Mouse (Mus musculus) CH12.LX (cell line): ENCODE measurements around the gene Htra3. TPM values are rescaled to one million over a fixed set of nuclear protein-coding genes. Genes with fewer than 3 reads are reported as not detected.

Experiments used
- DNase-seq: peaks from one replicate; pipeline ENCODE4 v3.0.0-alpha.2; 2013; ENCODE audit errors: extremely low read depth
- H3K27ac ChIP-seq: 2 replicates; pipeline ENCODE4 v1.5.1; 2012; ENCODE audit warnings: low read depth, mild to moderate bottlenecking, control low read depth, moderate library complexity; ENCODE audit not compliant: insufficient read depth
- H3K27me3 ChIP-seq: replicated peaks from 2 replicates; pipeline ENCODE3; 2012; ENCODE audit warnings: inconsistent platforms
- H3K36me3 ChIP-seq, 2 experiments: replicated peaks in 1 of 2; 2 replicates each; pipeline versions ENCODE3 to v1.6.1; 2012; ENCODE audit warnings: inconsistent platforms in 1 of 2, low read length in 1 of 2, mild to moderate bottlenecking in 1 of 2, mixed read lengths in 1 of 2, moderate library complexity in 1 of 2; ENCODE audit not compliant: control insufficient read depth in 1 of 2, insufficient read depth in 1 of 2
- H3K4me1 ChIP-seq, 2 experiments: 2 replicates each; pipeline ENCODE4 v1.6.1; 2012; ENCODE audit warnings: inconsistent platforms in 1 of 2, moderate library complexity in 1 of 2; ENCODE audit not compliant: insufficient read depth in 2 of 2, control insufficient read depth in 1 of 2
- H3K4me2 ChIP-seq: 2 replicates; pipeline ENCODE4 v1.6.1; 2012; ENCODE audit warnings: low read depth, mild to moderate bottlenecking, control low read depth; ENCODE audit not compliant: poor library complexity, insufficient read depth, severe bottlenecking
- H3K4me3 ChIP-seq, 3 experiments: fragments of 150-350 bp in 1 of 3; sonication (generic) in 1 of 3; replicated peaks in 1 of 3; 2 replicates each; pipeline versions ENCODE3 to v1.5.1; 2011 to 2012; ENCODE audit warnings: low read depth in 2 of 3, low read length in 2 of 3, mild to moderate bottlenecking in 2 of 3, moderate library complexity in 2 of 3, control low read depth in 1 of 3, improper control_type of control experiment in 1 of 3, inconsistent platforms in 1 of 3, mixed read lengths in 1 of 3; ENCODE audit not compliant: poor library complexity in 1 of 3
- H3K79me2 ChIP-seq: replicated peaks from 2 replicates; pipeline ENCODE4 v1.6.1; 2012; ENCODE audit warnings: mild to moderate bottlenecking, moderate library complexity; ENCODE audit not compliant: control insufficient read depth, poor library complexity, insufficient read depth, severe bottlenecking; ENCODE audit errors: extremely low read depth
- H3K9ac ChIP-seq: 2 replicates; pipeline ENCODE4 v1.6.1; 2012; ENCODE audit warnings: low read depth, mild to moderate bottlenecking, control low read depth, moderate library complexity; ENCODE audit not compliant: insufficient read depth
- H3K9me3 ChIP-seq: replicated peaks from 2 replicates; pipeline ENCODE3; 2012; ENCODE audit warnings: low read length, inconsistent platforms, mixed read lengths
- BHLHE40 ChIP-seq: IDR thresholded peaks from 2 replicates; pipeline ENCODE4 v1.6.1; 2011; ENCODE audit warnings: mild to moderate bottlenecking, low read depth, low read length, improper control_type of control experiment
- CHD1 ChIP-seq: IDR thresholded peaks from 2 replicates; pipeline ENCODE4 v1.6.1; 2012; ENCODE audit warnings: low read depth, low read length, improper control_type of control experiment, inconsistent platforms
- CHD2 ChIP-seq: IDR thresholded peaks from 2 replicates; pipeline ENCODE4 v1.6.1; 2011; ENCODE audit warnings: low read length, improper control_type of control experiment
- ELF1 ChIP-seq: IDR thresholded peaks from 2 replicates; pipeline ENCODE4 v1.6.1; 2014; ENCODE audit warnings: low read depth, mild to moderate bottlenecking, inconsistent platforms, low read length, improper control_type of control experiment
- EP300 ChIP-seq: IDR thresholded peaks from 2 replicates; pipeline ENCODE4 v1.6.1; 2011; ENCODE audit warnings: low read length, improper control_type of control experiment
- GABPA ChIP-seq: IDR thresholded peaks from 2 replicates; pipeline ENCODE4 v1.6.1; 2012; ENCODE audit warnings: low read depth, low read length, improper control_type of control experiment, inconsistent platforms; ENCODE audit not compliant: insufficient replicate concordance
- HCFC1 ChIP-seq: IDR thresholded peaks from 2 replicates; pipeline ENCODE4 v1.6.1; 2012; ENCODE audit warnings: low read depth, mild to moderate bottlenecking, inconsistent platforms, low read length, improper control_type of control experiment
- JUN ChIP-seq: IDR thresholded peaks from 2 replicates; pipeline ENCODE4 v1.6.1; 2011; ENCODE audit warnings: low read depth, mild to moderate bottlenecking, low read length, improper control_type of control experiment, moderate library complexity; ENCODE audit not compliant: insufficient read depth
- JUND ChIP-seq: conservative IDR thresholded peaks from 2 replicates; pipeline ENCODE4 v1.6.1; 2011; ENCODE audit warnings: low read depth, low read length, improper control_type of control experiment
- KAT2A ChIP-seq: IDR thresholded peaks from 2 replicates; pipeline ENCODE4 v1.6.1; 2012; ENCODE audit warnings: low read length, improper control_type of control experiment, inconsistent platforms; ENCODE audit not compliant: insufficient replicate concordance
- MAFK ChIP-seq: IDR thresholded peaks from 2 replicates; pipeline ENCODE4 v1.6.1; 2011; ENCODE audit warnings: low read length, improper control_type of control experiment; ENCODE audit not compliant: insufficient replicate concordance
- MAX ChIP-seq: IDR thresholded peaks from 2 replicates; pipeline ENCODE4 v1.6.1; 2011; ENCODE audit warnings: low read length, improper control_type of control experiment
- MAZ ChIP-seq: IDR thresholded peaks from 2 replicates; pipeline ENCODE4 v1.6.1; 2012; ENCODE audit warnings: low read depth, mild to moderate bottlenecking, inconsistent platforms, low read length, improper control_type of control experiment, moderate library complexity
- MEF2A ChIP-seq: IDR thresholded peaks from 2 replicates; pipeline ENCODE4 v1.6.1; 2014; ENCODE audit warnings: low read depth, mild to moderate bottlenecking, inconsistent platforms, low read length, improper control_type of control experiment, borderline replicate concordance
- MYC ChIP-seq: IDR thresholded peaks from 2 replicates; pipeline ENCODE4 v1.6.1; 2011; ENCODE audit warnings: low read depth, mild to moderate bottlenecking, improper control_type of control experiment, low read length
- NRF1 ChIP-seq: IDR thresholded peaks from 2 replicates; pipeline ENCODE4 v1.6.1; 2014; ENCODE audit warnings: low read depth, mild to moderate bottlenecking, inconsistent platforms, low read length, improper control_type of control experiment, moderate library complexity
- PAX5 ChIP-seq: IDR thresholded peaks from 2 replicates; pipeline ENCODE4 v1.6.1; 2012; ENCODE audit warnings: low read length, inconsistent platforms, mixed read lengths
- POLR2A ChIP-seq: IDR thresholded peaks from 2 replicates; pipeline ENCODE4 v1.6.1; 2011; ENCODE audit warnings: low read depth, mild to moderate bottlenecking, improper control_type of control experiment, low read length
- RCOR1 ChIP-seq: conservative IDR thresholded peaks from 2 replicates; pipeline ENCODE4 v1.6.1; 2012; ENCODE audit warnings: low read depth, mild to moderate bottlenecking, inconsistent platforms, low read length, improper control_type of control experiment
- SIN3A ChIP-seq: IDR thresholded peaks from 2 replicates; pipeline ENCODE4 v1.6.1; 2012; ENCODE audit warnings: low read length, improper control_type of control experiment, inconsistent platforms
- SMC3 ChIP-seq: IDR thresholded peaks from 2 replicates; pipeline ENCODE4 v1.6.1; 2011; ENCODE audit warnings: low read depth, low read length, improper control_type of control experiment
- TBP ChIP-seq: conservative IDR thresholded peaks from 2 replicates; pipeline ENCODE4 v1.6.1; 2011; ENCODE audit warnings: low read depth, low read length, improper control_type of control experiment
- USF1 ChIP-seq: IDR thresholded peaks from 2 replicates; pipeline ENCODE4 v1.6.1; 2014; ENCODE audit warnings: low read depth, mild to moderate bottlenecking, inconsistent platforms, low read length, improper control_type of control experiment
- USF2 ChIP-seq: conservative IDR thresholded peaks from 2 replicates; pipeline ENCODE4 v1.6.1; 2011; ENCODE audit warnings: low read depth, low read length, improper control_type of control experiment
- ZMIZ1 ChIP-seq: IDR thresholded peaks from 2 replicates; pipeline ENCODE4 v1.6.1; 2012; ENCODE audit warnings: low read depth, mild to moderate bottlenecking, inconsistent platforms, low read length, improper control_type of control experiment
- ZNF384 ChIP-seq: IDR thresholded peaks from 2 replicates; pipeline ENCODE4 v1.6.1; 2012; ENCODE audit warnings: low read depth, low read length, improper control_type of control experiment, inconsistent platforms
- dilution Hi-C: fragments of 300-500 bp; cut with MboI; formaldehyde crosslinking; loops from 2 replicates; pipeline ENCODE4 v1.14.3; 2020; ENCODE audit warnings: low sequenced_read_pairs; ENCODE audit not compliant: extremely low pct_unique_long_range_greater_than_20kb, extremely low pct_ligation_motif_present
- in situ Hi-C: fragments of 300-500 bp; cut with MboI; formaldehyde crosslinking; loops from 3 replicates; pipeline ENCODE4 v1.14.3; 2019; ENCODE audit warnings: low sequenced_read_pairs, low pct_ligation_motif_present, low pct_unique_long_range_greater_than_20kb, mixed read lengths
- polyA plus RNA-seq: library from polyadenylated mRNA; unstranded; fragments of >175 nt; gene quantifications from 2 replicates; pipeline ENCODE4 v1.2.1, GENCODE M21; 2012; ENCODE audit warnings: low read depth; ENCODE audit not compliant: insufficient read length
- total RNA-seq, 2 experiments: library from RNA; depleted of rRNA; stranded (reverse); fragments of 300-350 nt in 1 of 2; fragments of >200 nt in 1 of 2; gene quantifications; 2 replicates each; pipeline ENCODE4 v1.2.3; 2012 to 2014

Htra3 gene
- total and polyA plus RNA-seq, 3 experiments: not detected

DNA sequence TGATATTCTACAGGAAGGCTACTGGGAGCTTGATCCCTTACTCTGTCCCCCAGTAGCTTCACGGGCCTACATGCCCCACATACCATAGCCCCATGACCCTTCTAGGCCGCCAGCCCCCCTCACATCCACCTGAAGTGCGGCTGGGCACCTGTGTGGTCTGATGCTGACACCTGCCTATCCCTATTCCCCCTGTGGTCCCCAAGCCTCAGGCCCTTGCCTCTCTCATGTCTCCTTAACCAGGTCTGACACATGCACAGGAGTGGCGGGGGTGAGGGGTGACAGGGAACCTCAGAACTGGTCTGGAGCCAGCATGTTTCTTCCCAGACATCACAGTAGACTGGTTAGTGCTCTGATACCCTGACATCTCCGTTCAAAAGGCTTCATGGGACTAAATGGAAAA lies 71.0 kb downstream of the Htra3 start:
- Histone ChIP-seq H3K4me2 (no peak overlapping the region), H3K27ac (no peak overlapping the region), H3K9me3 (no peaks in the 10 kb centered on the region), H3K9ac (no peak overlapping the region), H3K79me2 (no peaks in the 10 kb centered on the region), H3K27me3 (no peaks in the 10 kb centered on the region), H3K36me3 (peaks cover 40 to 96% of the 10 kb centered on the region in 2 experiments), H3K4me1 (peaks cover 0 to 19% of the 10 kb centered on the region in 2 experiments; a peak in 2 of 4 replicates), H3K4me3 (no peak overlapping the region)
- in situ Hi-C loops: no loop called here
- DNase-seq: no peak
- TF ChIP-seq JUND (no peak), CHD1 (no peak), NRF1 (no peak), HCFC1 (no peak), MAZ (no peak), EP300 (no peak), GABPA (no peak), CHD2 (no peak), SMC3 (no peak), JUN (no peak), ZNF384 (no peak), ZMIZ1 (no peak), MYC (no peak), USF2 (no peak), BHLHE40 (no peak), PAX5 (no peak), ELF1 (no peak)
- dilution Hi-C loops: no loop called here

DNA sequence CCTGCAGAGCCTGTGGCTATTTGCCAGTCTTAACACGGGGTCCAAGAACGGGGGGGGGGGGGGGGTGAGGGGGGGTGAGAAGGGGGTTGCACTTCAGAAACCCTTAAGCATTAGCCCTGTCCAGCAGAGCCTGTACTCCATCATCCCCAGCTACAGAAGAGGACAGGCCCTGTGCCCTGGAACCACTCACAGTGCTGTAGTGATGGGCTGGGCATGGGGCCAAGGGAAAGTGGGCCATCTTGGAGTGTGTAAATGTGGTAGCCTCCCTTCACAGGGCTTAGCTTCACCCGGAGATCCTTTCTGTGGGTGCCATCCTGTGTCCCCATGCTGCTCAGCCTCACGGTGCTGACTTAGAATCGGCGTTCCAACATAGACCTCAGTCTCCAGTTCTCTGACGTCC lies 71.8 kb downstream of the Htra3 start:
- Histone ChIP-seq H3K9me3 (no peaks in the 10 kb centered on the region), H3K27me3 (no peaks in the 10 kb centered on the region), H3K79me2 (no peaks in the 10 kb centered on the region), H3K4me3 (no peak overlapping the region), H3K4me2 (no peak overlapping the region), H3K4me1 (peaks cover 0 to 19% of the 10 kb centered on the region in 2 experiments; a peak in 2 of 4 replicates), H3K9ac (no peak overlapping the region), H3K36me3 (peaks cover 44 to 98% of the 10 kb centered on the region in 2 experiments), H3K27ac (no peak overlapping the region)
- in situ Hi-C loops (no loop called here), dilution Hi-C loops (no loop called here)
- no peak for TF ChIP-seq MAX
- no peak for TF ChIP-seq USF2
- no peak for TF ChIP-seq MEF2A
- no peak for TF ChIP-seq SIN3A
- no peak for TF ChIP-seq TBP
- TF ChIP-seq MAFK: no peak
- no peak for TF ChIP-seq JUN
- no peak for TF ChIP-seq USF1
- no peak for TF ChIP-seq POLR2A
- TF ChIP-seq KAT2A: no peak
- no peak for TF ChIP-seq ZNF384
- no peak for TF ChIP-seq RCOR1
- no peak for TF ChIP-seq ELF1
- no peak for DNase-seq
